Mouse (Mus musculus): ENCODE measurements around the gene Itm2b. TPM values are rescaled to one million over a fixed set of nuclear protein-coding genes. Genes with fewer than 3 reads are reported as not detected.

Gene Itm2b
- polyA plus RNA-seq, 1 experiment from 2014 or later, result 945 TPM

- Histone ChIP-seq H3K4me3 (replicated peaks) (no peak overlapping the region), H3K9ac (no peak overlapping the region), H3K9me3 (no peaks in the 10 kb centered on the region), H3K4me1 (no peaks in the 10 kb centered on the region), H3K4me2 (no peak overlapping the region), H3K27me3 (replicated peaks) (no peaks in the 10 kb centered on the region), H3K36me3 (no peaks in the 10 kb centered on the region), H3K27ac (no peak overlapping the region)
- no peak for ATAC-seq (ENCODE audit: insufficient read depth, low FRiP score, low read depth)
- WGBS, result 76% methylated on average over 4 of the region's 4 CpGs
These were observed 53.7 kb downstream of the Itm2b start for GRCm38 (mm10) chr14:73331386-73331785.

GRCm38 (mm10) chr14:73329871-73330270 lies 55.2 kb downstream of the Itm2b start:
- Histone ChIP-seq H3K4me3 (replicated peaks) (no peak overlapping the region), H3K4me2 (no peak overlapping the region), H3K27ac (no peak overlapping the region), H3K9me3 (no peaks in the 10 kb centered on the region), H3K36me3 (no peaks in the 10 kb centered on the region), H3K4me1 (no peaks in the 10 kb centered on the region), H3K27me3 (replicated peaks) (no peaks in the 10 kb centered on the region), H3K9ac (no peak overlapping the region)
- ATAC-seq (ENCODE audit: insufficient read depth, low FRiP score, low read depth), result no peak
- WGBS, result 79% methylated on average over 2 of the region's 2 CpGs

GRCm38 (mm10) chr14:73326511-73326910 lies 58.6 kb downstream of the Itm2b start:
- no peaks in the 10 kb centered on the region for H3K4me1 ChIP-seq
- no peaks in the 10 kb centered on the region for H3K36me3 ChIP-seq
- peak overlapping the region; percentile 89 for H3K4me2 ChIP-seq
- no peaks in the 10 kb centered on the region for H3K9me3 ChIP-seq
- WGBS, result 7% methylated on average over 8 of the region's 8 CpGs
- ATAC-seq (ENCODE audit: insufficient read depth, low FRiP score, low read depth), result no peak
- no peaks in the 10 kb centered on the region for H3K27me3 ChIP-seq (replicated peaks)
- H3K9ac ChIP-seq, result peak overlapping the region; percentile 68; the same call in 1 of the 2 replicates
- peak overlapping the region; percentile 92 for H3K4me3 ChIP-seq (replicated peaks)
- peak overlapping the region; percentile 84 for H3K27ac ChIP-seq

GRCm38 (mm10) chr14:73325456-73326381 lies 59.4 kb downstream of the Itm2b start, which contains the start of gene Rb1:
Gene Rb1 (minus strand): TSS chr14:73325822.
- H3K36me3 ChIP-seq, result no peaks in the 10 kb centered on the region
- H3K9ac ChIP-seq, result peak within 1 kb of the TSS; percentile 68
- H3K4me2 ChIP-seq, result peak within 1 kb of the TSS; percentile 89
- no peaks in the 10 kb centered on the region for H3K27me3 ChIP-seq (replicated peaks)
- H3K9me3 ChIP-seq, result no peaks in the 10 kb centered on the region
- no peaks in the 10 kb centered on the region for H3K4me1 ChIP-seq
- H3K4me3 ChIP-seq (replicated peaks), result peak within 1 kb of the TSS; percentile 92
- peak within 1 kb of the TSS; percentile 84 for H3K27ac ChIP-seq
- ATAC-seq (ENCODE audit: insufficient read depth, low FRiP score, low read depth), result peak; percentile 94
- WGBS, result under 1% methylated on average over 88 of the region's 135 CpGs

- H3K9ac ChIP-seq, result peak overlapping the region; percentile 68
- no peaks in the 10 kb centered on the region for H3K36me3 ChIP-seq
- peak overlapping the region; percentile 89 for H3K4me2 ChIP-seq
- no peaks in the 10 kb centered on the region for H3K27me3 ChIP-seq (replicated peaks)
- H3K4me3 ChIP-seq (replicated peaks), result peak overlapping the region; percentile 92
- no peaks in the 10 kb centered on the region for H3K4me1 ChIP-seq
- WGBS, result under 1% methylated on average over 54 of the region's 55 CpGs
- ATAC-seq (ENCODE audit: insufficient read depth, low FRiP score, low read depth), result peak; percentile 47
- H3K9me3 ChIP-seq, result no peaks in the 10 kb centered on the region
- peak overlapping the region; percentile 84 for H3K27ac ChIP-seq
These were observed 60.2 kb downstream of the Itm2b start for GRCm38 (mm10) chr14:73324634-73325455.

- H3K27me3 ChIP-seq (replicated peaks), result no peaks in the 10 kb centered on the region
- H3K36me3 ChIP-seq, result no peaks in the 10 kb centered on the region
- no peaks in the 10 kb centered on the region for H3K9me3 ChIP-seq
- H3K4me1 ChIP-seq, result no peaks in the 10 kb centered on the region
- no peak for ATAC-seq (ENCODE audit: insufficient read depth, low FRiP score, low read depth)
- no peak overlapping the region for H3K4me3 ChIP-seq (replicated peaks)
- H3K4me2 ChIP-seq, result no peak overlapping the region
- H3K9ac ChIP-seq, result no peak overlapping the region
- WGBS, result 78% methylated on average over 2 of the region's 2 CpGs
- H3K27ac ChIP-seq, result no peak overlapping the region
These were observed 61.1 kb downstream of the Itm2b start for GRCm38 (mm10) chr14:73323965-73324364.

- no peaks in the 10 kb centered on the region for H3K9me3 ChIP-seq
- no peaks in the 10 kb centered on the region for H3K36me3 ChIP-seq
- H3K9ac ChIP-seq, result no peak overlapping the region
- H3K4me1 ChIP-seq, result no peaks in the 10 kb centered on the region
- H3K27me3 ChIP-seq (replicated peaks), result no peaks in the 10 kb centered on the region
- no peak overlapping the region for H3K4me3 ChIP-seq (replicated peaks)
- H3K27ac ChIP-seq, result no peak overlapping the region
- ATAC-seq (ENCODE audit: insufficient read depth, low FRiP score, low read depth), result no peak
- WGBS, result 58% methylated on average over 3 of the region's 3 CpGs
- H3K4me2 ChIP-seq, result no peak overlapping the region
These were observed 62.9 kb downstream of the Itm2b start for GRCm38 (mm10) chr14:73322142-73322541.

- Histone ChIP-seq H3K4me3 (replicated peaks) (no peak overlapping the region), H3K4me1 (no peaks in the 10 kb centered on the region), H3K27me3 (replicated peaks) (no peaks in the 10 kb centered on the region), H3K9ac (no peak overlapping the region), H3K4me2 (no peak overlapping the region), H3K9me3 (no peaks in the 10 kb centered on the region), H3K36me3 (no peaks in the 10 kb centered on the region), H3K27ac (no peak overlapping the region)
- ATAC-seq (ENCODE audit: insufficient read depth, low FRiP score, low read depth), result no peak
These were observed 68.2 kb downstream of the Itm2b start for GRCm38 (mm10) chr14:73316933-73317332.

GRCm38 (mm10) chr14:73313864-73314263 lies 71.2 kb downstream of the Itm2b start:
- H3K9me3 ChIP-seq, result no peaks in the 10 kb centered on the region
- H3K9ac ChIP-seq, result no peak overlapping the region
- H3K4me1 ChIP-seq, result no peaks in the 10 kb centered on the region
- H3K4me3 ChIP-seq (replicated peaks), result no peak overlapping the region
- H3K4me2 ChIP-seq, result no peak overlapping the region
- no peaks in the 10 kb centered on the region for H3K36me3 ChIP-seq
- WGBS, result 75% methylated on average over 4 of the region's 4 CpGs
- no peak for ATAC-seq (ENCODE audit: insufficient read depth, low FRiP score, low read depth)
- H3K27me3 ChIP-seq (replicated peaks), result no peaks in the 10 kb centered on the region
- no peak overlapping the region for H3K27ac ChIP-seq

GRCm38 (mm10) chr14:73313396-73313795 lies 71.7 kb downstream of the Itm2b start:
- ATAC-seq (ENCODE audit: insufficient read depth, low FRiP score, low read depth), result no peak; the same call in 1 of the 2 replicates
- no peak overlapping the region for H3K4me2 ChIP-seq
- H3K4me1 ChIP-seq, result no peaks in the 10 kb centered on the region
- no peaks in the 10 kb centered on the region for H3K9me3 ChIP-seq
- no peaks in the 10 kb centered on the region for H3K36me3 ChIP-seq
- H3K9ac ChIP-seq, result no peak overlapping the region
- no peak overlapping the region for H3K4me3 ChIP-seq (replicated peaks)
- WGBS, result 32% methylated on average over 5 of the region's 5 CpGs
- no peaks in the 10 kb centered on the region for H3K27me3 ChIP-seq (replicated peaks)
- H3K27ac ChIP-seq, result no peak overlapping the region

- no peak for ATAC-seq (ENCODE audit: insufficient read depth, low FRiP score, low read depth)
- Histone ChIP-seq H3K27ac (no peak overlapping the region), H3K9me3 (no peaks in the 10 kb centered on the region), H3K4me3 (replicated peaks) (no peak overlapping the region), H3K9ac (no peak overlapping the region), H3K27me3 (replicated peaks) (no peaks in the 10 kb centered on the region), H3K4me2 (no peak overlapping the region), H3K4me1 (no peaks in the 10 kb centered on the region), H3K36me3 (no peaks in the 10 kb centered on the region)
- 82% methylated on average over 5 of the region's 5 CpGs for WGBS
These were observed 72.2 kb downstream of the Itm2b start for GRCm38 (mm10) chr14:73312909-73313308.

All from stomach, embryonic 15.5 days (tissue).